Mouse (Mus musculus): ENCODE measurements around the gene Calm2.
A peak's percentile ranks its signal among the peaks of the same experiment; 100 is the strongest.

Calm2 gene

GRCm38 (mm10) chr17:87458911-87459749 lies 12.4 kb upstream of the Calm2 start:
- DNase-seq, result no peak

- DNase-seq, result no peak
Observed at GRCm38 (mm10) chr17:87457961-87458360, 11.2 kb upstream of the Calm2 start.

GRCm38 (mm10) chr17:87454121-87454520 lies 7.4 kb upstream of the Calm2 start:
- DNase-seq, result no peak

GRCm38 (mm10) chr17:87453336-87453735 lies 6.6 kb upstream of the Calm2 start:
- no peak for DNase-seq

GRCm38 (mm10) chr17:87448881-87449280 lies 2.1 kb upstream of the Calm2 start:
- DNase-seq, result no peak

- no peak for DNase-seq
Observed at GRCm38 (mm10) chr17:87448339-87448738, 1.6 kb upstream of the Calm2 start.

- peak; percentile 24 for DNase-seq
Observed at GRCm38 (mm10) chr17:87447612-87448200, 971 bp upstream of the Calm2 start.

GRCm38 (mm10) chr17:87445917-87446766 lies 593 bp downstream of the Calm2 start:
- DNase-seq, result peak; percentile 84

- no peak for DNase-seq
Observed at GRCm38 (mm10) chr17:87445337-87445916, 1.3 kb downstream of the Calm2 start.

GRCm38 (mm10) chr17:87444763-87445162 lies 2.0 kb downstream of the Calm2 start:
- DNase-seq, result no peak

GRCm38 (mm10) chr17:87441537-87441936 lies 5.2 kb downstream of the Calm2 start:
- DNase-seq, result no peak

- DNase-seq, result no peak
Observed at GRCm38 (mm10) chr17:87439441-87439840, 7.3 kb downstream of the Calm2 start.

GRCm38 (mm10) chr17:87433929-87434328 lies 12.8 kb downstream of the Calm2 start:
- DNase-seq, result no peak

- no peak for DNase-seq
Observed at GRCm38 (mm10) chr17:87432743-87433142, 14.0 kb downstream of the Calm2 start.

- no peak for DNase-seq
Observed at GRCm38 (mm10) chr17:87432314-87432713, 14.4 kb downstream of the Calm2 start.

GRCm38 (mm10) chr17:87429431-87429830 lies 17.3 kb downstream of the Calm2 start:
- no peak for DNase-seq

GRCm38 (mm10) chr17:87427511-87427910 lies 19.2 kb downstream of the Calm2 start, which contains the start of gene Stpg4:
Gene Stpg4 (minus strand): TSS chr17:87427741.
- DNase-seq, result no peak

GRCm38 (mm10) chr17:87418082-87418481 lies 28.7 kb downstream of the Calm2 start:
- no peak for DNase-seq

GRCm38 (mm10) chr17:87406646-87407045 lies 40.1 kb downstream of the Calm2 start:
- DNase-seq, result no peak

GRCm38 (mm10) chr17:87405576-87405975 lies 41.2 kb downstream of the Calm2 start:
- DNase-seq, result no peak

GRCm38 (mm10) chr17:87403462-87403861 lies 43.3 kb downstream of the Calm2 start:
- no peak for DNase-seq

GRCm38 (mm10) chr17:87402444-87402843 lies 44.3 kb downstream of the Calm2 start:
- DNase-seq, result no peak

GRCm38 (mm10) chr17:87397088-87397487 lies 49.6 kb downstream of the Calm2 start:
- no peak for DNase-seq

Data from thymus, postnatal 25 days (tissue).